Mouse (Mus musculus) small intestine, adult 2 months (tissue): ENCODE measurements around the gene Bdh1.

Source experiments
- CTCF ChIP-seq: fragments of 200-500 bp; IDR thresholded peaks from 2 replicates; pipeline ENCODE4 v1.5.1; 2012; ENCODE audit warnings: low read depth, mild to moderate bottlenecking, control low read depth, inconsistent platforms, low read length, moderate library complexity, mixed read lengths; ENCODE audit not compliant: insufficient replicate concordance, insufficient read length; ENCODE audit errors: extremely low read depth
- POLR2A ChIP-seq: fragments of 200-500 bp; IDR thresholded peaks from 2 replicates; pipeline ENCODE4 v1.6.1; 2012; ENCODE audit warnings: low read depth, mild to moderate bottlenecking, control low read depth, inconsistent platforms, low read length, moderate library complexity

- no peak for TF ChIP-seq POLR2A
- TF ChIP-seq CTCF, result no peak
Measured at GRCm38 (mm10) chr16:31487266-31487665, 65.2 kb downstream of the Bdh1 start.
